Mouse (Mus musculus): ENCODE data around the gene Crebrf.

- TF ChIP-seq POLR2A (IDR thresholded peaks at IDR 0.05; ENCODE audit: low read depth, low read length) = no peak
- TF ChIP-seq CTCF (conservative IDR thresholded peaks at IDR 0.05; ENCODE audit: insufficient read depth, insufficient read length, low read depth, low read length) = no peak
These were observed 36.8 kb downstream of the Crebrf start for GRCm38 (mm10) chr17:26752297-26752696.
